Mouse (Mus musculus) heart, embryonic 11.5 days (tissue): ENCODE results near the gene Adck1. TPM values are rescaled to one million over a fixed set of nuclear protein-coding genes. Genes with fewer than 3 reads are reported as not detected.

Experiments
- ATAC-seq: fragments of 200-750 bp; cut with Nextera tagmentation; replicated peaks from 2 replicates; pipeline ENCODE4 v1.8.0; 2017; ENCODE audit warnings: moderate library complexity; ENCODE audit not compliant: insufficient number of reproducible peaks, low FRiP score, low TSS enrichment
- H3K27ac ChIP-seq: fragments of 300-500 bp; sonication (generic); 2 replicates; pipeline ENCODE4 v1.5.1; 2014; ENCODE audit warnings: mild to moderate bottlenecking, low read depth, low read length
- H3K27me3 ChIP-seq: fragments of 300-500 bp; sonication (generic); 2 replicates; pipeline ENCODE4 v1.6.1; 2014; ENCODE audit warnings: mild to moderate bottlenecking, low read length, mixed read lengths; ENCODE audit not compliant: control insufficient read depth, insufficient read depth
- H3K36me3 ChIP-seq: fragments of 300-500 bp; sonication (generic); 2 replicates; pipeline ENCODE4 v1.6.1; 2014; ENCODE audit warnings: mild to moderate bottlenecking, low read length, moderate library complexity, mixed read lengths; ENCODE audit not compliant: control insufficient read depth, insufficient read depth
- H3K4me1 ChIP-seq: fragments of 300-500 bp; sonication (generic); 2 replicates; pipeline ENCODE4 v1.6.1; 2014; ENCODE audit warnings: low read length; ENCODE audit not compliant: control insufficient read depth, insufficient read depth
- H3K4me2 ChIP-seq: fragments of 300-500 bp; sonication (generic); 2 replicates; pipeline ENCODE4 v1.6.1; 2014; ENCODE audit warnings: mild to moderate bottlenecking, moderate library complexity
- H3K4me3 ChIP-seq: fragments of 300-500 bp; sonication (generic); 2 replicates; pipeline ENCODE4 v1.5.1; 2014; ENCODE audit warnings: low read depth, low read length
- H3K9ac ChIP-seq: fragments of 300-500 bp; sonication (generic); 2 replicates; pipeline ENCODE4 v1.6.1; 2014; ENCODE audit warnings: mild to moderate bottlenecking, low read depth, low read length, moderate library complexity
- H3K9me3 ChIP-seq: fragments of 300-500 bp; sonication (generic); replicated peaks from 2 replicates; pipeline ENCODE4 v1.6.1; 2016; ENCODE audit warnings: low read length; ENCODE audit not compliant: control insufficient read depth
- WGBS: fragments of 180-500 bp; shearing (Covaris S2); extraction: QIAGEN DNeasy Blood & Tissue Kit; methylation state at CpG from one replicate; pipeline ENCODE4 v1.1.7; 2014; ENCODE audit not compliant: insufficient replicate concordance; 5-methylcytosine and 5-hydroxymethylcytosine counted together
- polyA plus RNA-seq: library from polyadenylated mRNA; unstranded; fragments of >200 nt; fragmentation: Nextera tagmentation; extraction: Ambion mirVana; gene quantifications from 2 replicates; pipeline ENCODE4 v1.2.1, GENCODE M21; 2014

Gene Adck1
- polyA plus RNA-seq, 1 experiment from 2014 or later, result 9.6 TPM

- ATAC-seq, result no peak
- peaks cover 3% of the 10 kb centered on the region; the same call in 1 of the 2 replicates for H3K4me1 ChIP-seq
Observed at GRCm38 (mm10) chr12:88436962-88437750, 76.8 kb downstream of the Adck1 start.

GRCm38 (mm10) chr12:88441922-88442809 lies 81.8 kb downstream of the Adck1 start:
- Histone ChIP-seq H3K27ac (no peak overlapping the region), H3K4me3 (no peak overlapping the region), H3K4me2 (no peak overlapping the region), H3K9ac (no peak overlapping the region), H3K36me3 (no peaks in the 10 kb centered on the region; the same call in 1 of the 2 replicates), H3K4me1 (peaks cover 2% of the 10 kb centered on the region; the same call in 1 of the 2 replicates), H3K9me3 (no peaks in the 10 kb centered on the region), H3K27me3 (no peaks in the 10 kb centered on the region)
- ATAC-seq, result no peak
- WGBS, result 81% methylated on average over 14 of the region's 14 CpGs

More at GRCm38 (mm10) chr12:88436962-88437750, 76.8 kb downstream of the Adck1 start:
- Histone ChIP-seq H3K36me3 (no peaks in the 10 kb centered on the region; the same call in 1 of the 2 replicates), H3K9ac (no peak overlapping the region), H3K4me2 (no peak overlapping the region), H3K4me3 (no peak overlapping the region), H3K27me3 (no peaks in the 10 kb centered on the region), H3K27ac (no peak overlapping the region), H3K9me3 (no peaks in the 10 kb centered on the region)
- 74% methylated on average over 15 of the region's 15 CpGs for WGBS

GRCm38 (mm10) chr12:88444040-88444439 lies 83.7 kb downstream of the Adck1 start:
- 81% methylated on average over 5 of the region's 5 CpGs for WGBS
- ATAC-seq, result no peak
- H3K36me3 ChIP-seq, result no peaks in the 10 kb centered on the region; the same call in 1 of the 2 replicates
- H3K4me3 ChIP-seq, result no peak overlapping the region
- no peak overlapping the region for H3K4me2 ChIP-seq
- no peak overlapping the region for H3K9ac ChIP-seq
- H3K27ac ChIP-seq, result no peak overlapping the region
- no peaks in the 10 kb centered on the region for H3K4me1 ChIP-seq
- no peaks in the 10 kb centered on the region for H3K27me3 ChIP-seq
- H3K9me3 ChIP-seq, result no peaks in the 10 kb centered on the region

DNA sequence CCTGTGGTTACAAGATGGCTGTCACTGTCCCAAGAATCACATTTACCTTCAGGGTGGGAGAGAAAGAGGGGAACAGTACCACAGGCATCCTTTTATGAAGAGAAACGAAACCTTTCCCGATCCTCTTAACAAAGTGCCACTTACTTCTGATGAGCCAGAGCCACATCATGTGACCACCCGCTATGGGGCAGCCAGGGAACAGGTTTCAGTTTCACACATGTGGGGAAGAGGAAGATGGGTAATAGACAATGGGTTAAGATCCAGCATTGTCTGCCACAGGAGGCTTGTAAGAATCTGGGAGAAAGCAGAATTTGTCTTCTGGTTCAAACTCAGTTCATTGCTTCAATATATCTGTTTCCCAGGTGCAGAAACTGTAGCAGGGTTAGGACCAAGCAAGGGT lies 85.1 kb downstream of the Adck1 start:
- H3K9ac ChIP-seq, result no peak overlapping the region
- H3K27ac ChIP-seq, result no peak overlapping the region
- no peak overlapping the region for H3K4me3 ChIP-seq
- H3K4me2 ChIP-seq, result no peak overlapping the region
- no peaks in the 10 kb centered on the region for H3K9me3 ChIP-seq
- no peaks in the 10 kb centered on the region; the same call in 1 of the 2 replicates for H3K36me3 ChIP-seq
- no peaks in the 10 kb centered on the region for H3K27me3 ChIP-seq
- ATAC-seq, result no peak
- no peaks in the 10 kb centered on the region for H3K4me1 ChIP-seq
- 77% methylated on average over 3 of the region's 3 CpGs for WGBS

GRCm38 (mm10) chr12:88450658-88451563 lies 90.6 kb downstream of the Adck1 start:
- Histone ChIP-seq H3K27me3 (no peaks in the 10 kb centered on the region), H3K4me1 (peaks cover 5% of the 10 kb centered on the region; the same call in 1 of the 2 replicates), H3K9ac (no peak overlapping the region), H3K9me3 (no peaks in the 10 kb centered on the region), H3K27ac (no peak overlapping the region), H3K4me3 (no peak overlapping the region), H3K4me2 (no peak overlapping the region), H3K36me3 (no peaks in the 10 kb centered on the region)
- WGBS, result 79% methylated on average over 4 of the region's 4 CpGs
- no peak for ATAC-seq

DNA sequence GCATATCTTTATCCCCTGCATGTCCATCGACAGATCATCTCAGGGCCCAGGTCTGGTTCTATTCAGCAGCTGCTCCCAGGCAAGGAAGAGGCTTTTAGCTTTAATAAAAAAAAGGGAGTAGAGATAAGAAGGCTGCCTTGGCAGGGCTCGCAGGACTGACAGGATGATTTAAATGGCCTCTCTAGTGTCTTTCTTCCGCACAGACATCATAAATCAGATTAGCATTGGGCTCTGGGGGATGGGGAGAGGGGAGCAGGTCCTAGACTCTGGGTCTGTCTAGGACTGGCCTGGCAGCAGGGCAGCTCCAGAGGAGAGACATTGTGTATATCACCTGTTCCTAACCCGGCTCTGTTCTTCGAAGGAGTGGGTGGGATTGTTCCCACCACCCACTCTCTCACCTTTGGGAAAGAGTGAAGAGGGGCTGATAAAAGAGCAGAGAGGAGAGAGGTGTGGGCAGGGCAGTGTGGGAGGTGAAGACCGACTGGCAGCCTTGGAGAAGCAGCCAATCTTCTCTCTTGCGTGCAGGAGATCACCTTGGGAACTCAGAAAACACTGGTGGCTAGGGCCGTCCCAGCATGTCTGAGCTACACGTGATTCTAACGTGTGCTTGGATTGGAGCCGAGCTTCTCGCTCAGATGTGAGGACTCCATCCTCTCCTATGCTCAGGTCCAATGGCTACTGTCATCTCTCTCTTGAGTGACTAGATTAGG lies 94.5 kb downstream of the Adck1 start:
- no peak; the same call in 1 of the 2 replicates for ATAC-seq
- WGBS, result 59% methylated on average over 12 of the region's 12 CpGs

GRCm38 (mm10) chr12:88457021-88457420 lies 96.7 kb downstream of the Adck1 start:
- 86% methylated on average over 1 of the region's 1 CpGs for WGBS

More for the DNA sequence above, 94.5 kb downstream of the Adck1 start:
- no peak overlapping the region for H3K27ac ChIP-seq
- no peaks in the 10 kb centered on the region for H3K9me3 ChIP-seq
- no peak overlapping the region for H3K9ac ChIP-seq
- no peak overlapping the region for H3K4me2 ChIP-seq
- no peaks in the 10 kb centered on the region for H3K27me3 ChIP-seq
- H3K4me1 ChIP-seq, result peaks cover 5% of the 10 kb centered on the region; the same call in 1 of the 2 replicates
- H3K4me3 ChIP-seq, result no peak overlapping the region
- no peaks in the 10 kb centered on the region for H3K36me3 ChIP-seq

More at GRCm38 (mm10) chr12:88457021-88457420, 96.7 kb downstream of the Adck1 start:
- Histone ChIP-seq H3K27ac (no peak overlapping the region), H3K36me3 (no peaks in the 10 kb centered on the region), H3K4me3 (no peak overlapping the region), H3K27me3 (no peaks in the 10 kb centered on the region), H3K9me3 (no peaks in the 10 kb centered on the region), H3K4me2 (no peak overlapping the region), H3K4me1 (peaks cover 5% of the 10 kb centered on the region; the same call in 1 of the 2 replicates), H3K9ac (no peak overlapping the region)
- ATAC-seq, result no peak
